Mouse (Mus musculus) hindbrain, embryonic 13.5 days (tissue): ENCODE data around the gene Spsb1. TPM values are rescaled to one million over a fixed set of nuclear protein-coding genes. Genes with fewer than 3 reads are reported as not detected.

Experiments
- ATAC-seq: fragments of 200-750 bp; cut with Nextera tagmentation; 2 replicates; pipeline ENCODE4 v1.8.0; 2017; ENCODE audit warnings: moderate TSS enrichment; ENCODE audit not compliant: low FRiP score
- H3K27ac ChIP-seq: fragments of 300-500 bp; sonication (generic); 2 replicates; pipeline ENCODE4 v1.5.1; 2015; ENCODE audit warnings: inconsistent platforms, mild to moderate bottlenecking, moderate library complexity
- H3K27me3 ChIP-seq: fragments of 300-500 bp; sonication (generic); 2 replicates; pipeline ENCODE4 v1.6.1; 2015; ENCODE audit warnings: mild to moderate bottlenecking, inconsistent platforms
- H3K36me3 ChIP-seq: fragments of 300-500 bp; sonication (generic); 2 replicates; pipeline ENCODE4 v1.6.1; 2015; ENCODE audit warnings: mild to moderate bottlenecking, inconsistent platforms
- H3K4me1 ChIP-seq: fragments of 300-500 bp; sonication (generic); replicated peaks from 2 replicates; pipeline ENCODE4 v1.6.1; 2015; ENCODE audit warnings: inconsistent platforms
- H3K4me2 ChIP-seq: fragments of 300-500 bp; sonication (generic); 2 replicates; pipeline ENCODE4 v1.6.1; 2015; ENCODE audit warnings: inconsistent platforms, mild to moderate bottlenecking, moderate library complexity
- H3K4me3 ChIP-seq: fragments of 300-500 bp; sonication (generic); 2 replicates; pipeline ENCODE4 v1.5.1; 2015; ENCODE audit warnings: mild to moderate bottlenecking, inconsistent platforms
- H3K9ac ChIP-seq: fragments of 300-500 bp; sonication (generic); 2 replicates; pipeline ENCODE4 v1.6.1; 2015; ENCODE audit warnings: mild to moderate bottlenecking, inconsistent platforms
- H3K9me3 ChIP-seq: fragments of 300-500 bp; sonication (generic); 2 replicates; pipeline ENCODE4 v1.6.1; 2016; ENCODE audit warnings: inconsistent platforms
- WGBS: fragments of 180-500 bp; shearing (Covaris S2); methylation state at CpG from one replicate; pipeline ENCODE4 v1.1.7; 2015; 5-methylcytosine and 5-hydroxymethylcytosine counted together
- polyA plus RNA-seq: library from polyadenylated mRNA; unstranded; fragments of >200 nt; fragmentation: Nextera tagmentation; extraction: Ambion mirVana; gene quantifications from 2 replicates; pipeline ENCODE4 v1.2.1, GENCODE M21; 2015

Spsb1 gene
- polyA plus RNA-seq, 1 experiment from 2014 or later, result 7.2 TPM

- Histone ChIP-seq H3K27ac (0 out of 2 replicates have a peak overlapping the region, but pooled peaks have one; percentile 10), H3K36me3 (no peaks in the 10 kb centered on the region), H3K9me3 (no peaks in the 10 kb centered on the region), H3K27me3 (no peaks in the 10 kb centered on the region), H3K4me3 (no peak overlapping the region), H3K4me2 (no peak overlapping the region), H3K9ac (0 out of 2 replicates have a peak overlapping the region, but pooled peaks have one; percentile 21), H3K4me1 (peaks cover 46% of the 10 kb centered on the region)
- 20% methylated on average over 12 of the region's 12 CpGs for WGBS
- 0 out of 2 replicates have a peak, but pooled peaks have one; percentile 30 for ATAC-seq
These were observed 34.0 kb downstream of the Spsb1 start for GRCm38 (mm10) chr4:149920886-149921285.

- no peak overlapping the region for H3K4me2 ChIP-seq
- ATAC-seq, result no peak
- no peak overlapping the region for H3K4me3 ChIP-seq
- H3K27me3 ChIP-seq, result no peaks in the 10 kb centered on the region
- no peaks in the 10 kb centered on the region for H3K9me3 ChIP-seq
- H3K9ac ChIP-seq, result no peak overlapping the region
- no peaks in the 10 kb centered on the region for H3K36me3 ChIP-seq
- H3K27ac ChIP-seq, result no peak overlapping the region
- WGBS, result 89% methylated on average over 15 of the region's 15 CpGs
- H3K4me1 ChIP-seq, result peaks cover 56% of the 10 kb centered on the region
These were observed 36.3 kb downstream of the Spsb1 start for GRCm38 (mm10) chr4:149918455-149919070.

DNA sequence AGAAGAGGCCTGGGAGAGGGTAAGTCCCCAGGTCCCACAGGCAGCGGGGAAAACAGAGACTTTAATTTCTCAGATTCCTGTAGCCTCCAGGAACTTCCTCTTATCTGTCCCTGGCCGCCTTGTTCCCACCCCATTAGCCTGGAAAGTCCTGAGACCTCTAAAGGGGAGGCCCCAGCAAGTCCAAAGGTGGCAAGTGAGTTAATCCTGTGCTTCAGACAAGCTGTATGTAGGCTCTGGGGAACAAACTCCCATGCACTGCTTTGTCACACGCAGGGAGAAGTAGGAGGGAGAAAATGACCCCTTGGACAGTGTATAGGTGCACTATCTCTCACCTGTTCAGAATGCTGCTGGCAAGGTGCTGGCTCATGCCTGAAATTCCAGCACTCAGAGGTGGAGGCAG lies 38.0 kb downstream of the Spsb1 start:
- Histone ChIP-seq H3K4me1 (peaks cover 55% of the 10 kb centered on the region), H3K4me2 (no peak overlapping the region), H3K27ac (no peak overlapping the region), H3K27me3 (no peaks in the 10 kb centered on the region), H3K36me3 (no peaks in the 10 kb centered on the region), H3K4me3 (no peak overlapping the region), H3K9me3 (no peaks in the 10 kb centered on the region), H3K9ac (no peak overlapping the region)
- WGBS, result 83% methylated on average over 3 of the region's 3 CpGs
- ATAC-seq, result no peak

DNA sequence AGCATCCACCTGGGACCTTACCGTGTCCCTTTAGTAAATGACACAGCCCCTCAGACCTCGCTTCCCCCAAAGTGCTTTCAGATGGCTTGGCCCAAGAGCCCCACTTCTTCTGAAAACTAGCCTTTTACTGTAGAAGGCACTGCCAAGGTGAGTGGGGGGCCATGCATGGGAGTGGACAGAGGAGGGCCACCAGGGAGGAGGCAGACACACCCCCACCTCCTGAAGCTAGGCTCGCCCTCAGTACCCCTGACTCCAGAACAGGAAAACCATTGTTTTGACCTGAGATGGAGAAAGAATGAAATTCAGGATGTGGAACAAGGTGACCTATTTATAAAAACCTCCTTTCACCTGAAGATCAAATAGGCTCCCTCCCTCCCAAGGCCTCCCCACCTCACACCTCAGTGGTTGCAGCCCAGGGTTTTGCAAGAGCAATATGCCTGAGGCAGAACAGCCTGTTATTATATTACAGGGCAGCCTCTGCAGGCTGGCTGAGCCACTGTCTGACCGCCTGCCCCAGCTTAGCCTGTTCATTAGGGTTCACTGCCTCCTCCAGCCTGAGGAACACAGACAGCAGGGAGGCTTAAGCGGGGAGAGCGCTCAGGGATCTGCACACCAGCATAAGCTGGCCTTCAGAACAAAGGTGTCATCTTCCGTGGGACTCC lies 41.0 kb downstream of the Spsb1 start:
- no peaks in the 10 kb centered on the region for H3K27me3 ChIP-seq
- ATAC-seq, result no peak
- no peak overlapping the region for H3K4me2 ChIP-seq
- no peak overlapping the region for H3K9ac ChIP-seq
- WGBS, result 71% methylated on average over 7 of the region's 7 CpGs
- H3K4me3 ChIP-seq, result no peak overlapping the region
- H3K36me3 ChIP-seq, result no peaks in the 10 kb centered on the region
- peaks cover 39% of the 10 kb centered on the region for H3K4me1 ChIP-seq
- no peaks in the 10 kb centered on the region for H3K9me3 ChIP-seq
- H3K27ac ChIP-seq, result peak overlapping the region; percentile 23; the same call in 1 of the 2 replicates

GRCm38 (mm10) chr4:149912451-149912850 lies 42.4 kb downstream of the Spsb1 start:
- WGBS, result 53% methylated on average over 4 of the region's 4 CpGs
- H3K9me3 ChIP-seq, result no peaks in the 10 kb centered on the region
- H3K9ac ChIP-seq, result no peak overlapping the region
- no peak overlapping the region for H3K27ac ChIP-seq
- H3K36me3 ChIP-seq, result no peaks in the 10 kb centered on the region
- no peak for ATAC-seq
- H3K4me1 ChIP-seq, result peaks cover 32% of the 10 kb centered on the region
- no peak overlapping the region for H3K4me2 ChIP-seq
- H3K4me3 ChIP-seq, result no peak overlapping the region
- H3K27me3 ChIP-seq, result 0 out of 2 replicates have a peak, but pooled peaks cover 4% of the 10 kb centered on the region

- Histone ChIP-seq H3K4me2 (no peak overlapping the region), H3K27me3 (0 out of 2 replicates have a peak, but pooled peaks cover 8% of the 10 kb centered on the region), H3K9me3 (no peaks in the 10 kb centered on the region), H3K27ac (no peak overlapping the region), H3K36me3 (no peaks in the 10 kb centered on the region), H3K9ac (no peak overlapping the region), H3K4me3 (no peak overlapping the region), H3K4me1 (peaks cover 40% of the 10 kb centered on the region)
- ATAC-seq, result no peak
- 54% methylated on average over 4 of the region's 4 CpGs for WGBS
These were observed 44.3 kb downstream of the Spsb1 start for GRCm38 (mm10) chr4:149910558-149910957.

DNA sequence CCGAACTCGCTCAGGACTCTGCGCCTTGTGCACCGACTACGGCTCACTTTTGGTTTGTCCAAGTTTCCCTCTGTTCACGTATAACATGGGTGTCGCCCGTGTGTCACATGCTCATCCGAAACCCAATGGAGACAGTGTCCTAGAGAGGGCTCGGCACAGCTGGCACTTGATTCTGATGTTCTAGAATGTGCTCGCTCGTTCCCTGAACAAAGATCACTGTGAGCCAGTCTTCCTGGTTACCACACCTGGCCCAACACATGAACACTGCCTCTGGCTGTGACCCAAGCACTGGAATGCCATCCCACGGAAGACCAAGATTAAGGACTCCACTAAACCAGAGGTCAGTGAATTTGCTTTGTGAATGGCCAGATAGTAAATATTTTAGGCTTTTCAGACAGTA lies 45.3 kb downstream of the Spsb1 start:
- WGBS, result 88% methylated on average over 13 of the region's 13 CpGs
- H3K4me2 ChIP-seq, result no peak overlapping the region

DNA sequence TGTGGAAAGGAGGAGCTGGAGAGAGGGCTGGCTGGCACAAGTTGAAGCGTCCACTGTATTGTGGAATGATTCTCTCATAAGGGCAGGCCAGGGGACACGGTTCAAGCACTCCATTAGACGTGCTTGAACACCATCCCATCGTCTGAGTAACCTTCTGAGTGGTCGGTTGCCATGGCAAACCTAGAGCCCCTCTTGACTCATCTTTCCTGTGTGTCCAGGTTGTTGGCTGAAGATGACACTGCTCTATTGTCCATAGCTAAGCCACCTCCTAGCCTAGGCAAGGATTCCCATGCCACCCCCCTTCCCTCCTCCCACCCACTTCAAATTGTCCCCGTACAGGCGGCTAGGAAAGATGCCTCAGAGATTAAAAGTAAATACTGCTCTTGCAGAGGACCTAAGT lies 45.9 kb downstream of the Spsb1 start:
- 63% methylated on average over 7 of the region's 7 CpGs for WGBS
- ATAC-seq, result no peak
- H3K9me3 ChIP-seq, result no peaks in the 10 kb centered on the region

More for the DNA sequence above, 45.3 kb downstream of the Spsb1 start:
- peaks cover 36% of the 10 kb centered on the region for H3K4me1 ChIP-seq
- ATAC-seq, result no peak
- H3K36me3 ChIP-seq, result no peaks in the 10 kb centered on the region
- no peaks in the 10 kb centered on the region for H3K9me3 ChIP-seq
- H3K27ac ChIP-seq, result no peak overlapping the region
- no peak overlapping the region for H3K9ac ChIP-seq
- no peak overlapping the region for H3K4me3 ChIP-seq
- H3K27me3 ChIP-seq, result 0 out of 2 replicates have a peak, but pooled peaks cover 8% of the 10 kb centered on the region

GRCm38 (mm10) chr4:149907656-149908055 lies 47.2 kb downstream of the Spsb1 start:
- 42% methylated on average over 7 of the region's 7 CpGs for WGBS
- Histone ChIP-seq H3K4me3 (no peak overlapping the region), H3K27me3 (0 out of 2 replicates have a peak, but pooled peaks cover 8% of the 10 kb centered on the region), H3K36me3 (no peaks in the 10 kb centered on the region), H3K9ac (no peak overlapping the region), H3K9me3 (no peaks in the 10 kb centered on the region), H3K27ac (no peak overlapping the region), H3K4me1 (peaks cover 25% of the 10 kb centered on the region), H3K4me2 (no peak overlapping the region)
- ATAC-seq, result no peak

More for the DNA sequence above, 45.9 kb downstream of the Spsb1 start:
- Histone ChIP-seq H3K36me3 (no peaks in the 10 kb centered on the region), H3K4me2 (no peak overlapping the region), H3K4me3 (no peak overlapping the region), H3K9ac (no peak overlapping the region), H3K4me1 (peaks cover 29% of the 10 kb centered on the region), H3K27me3 (0 out of 2 replicates have a peak, but pooled peaks cover 8% of the 10 kb centered on the region), H3K27ac (no peak overlapping the region)

- Histone ChIP-seq H3K27ac (no peak overlapping the region), H3K4me1 (peaks cover 22% of the 10 kb centered on the region), H3K9ac (no peak overlapping the region), H3K9me3 (no peaks in the 10 kb centered on the region), H3K4me2 (no peak overlapping the region), H3K36me3 (no peaks in the 10 kb centered on the region), H3K27me3 (0 out of 2 replicates have a peak, but pooled peaks cover 8% of the 10 kb centered on the region), H3K4me3 (no peak overlapping the region)
- ATAC-seq, result no peak
- WGBS, result 19% methylated on average over 13 of the region's 13 CpGs
These were observed 47.9 kb downstream of the Spsb1 start for GRCm38 (mm10) chr4:149906921-149907320.

DNA sequence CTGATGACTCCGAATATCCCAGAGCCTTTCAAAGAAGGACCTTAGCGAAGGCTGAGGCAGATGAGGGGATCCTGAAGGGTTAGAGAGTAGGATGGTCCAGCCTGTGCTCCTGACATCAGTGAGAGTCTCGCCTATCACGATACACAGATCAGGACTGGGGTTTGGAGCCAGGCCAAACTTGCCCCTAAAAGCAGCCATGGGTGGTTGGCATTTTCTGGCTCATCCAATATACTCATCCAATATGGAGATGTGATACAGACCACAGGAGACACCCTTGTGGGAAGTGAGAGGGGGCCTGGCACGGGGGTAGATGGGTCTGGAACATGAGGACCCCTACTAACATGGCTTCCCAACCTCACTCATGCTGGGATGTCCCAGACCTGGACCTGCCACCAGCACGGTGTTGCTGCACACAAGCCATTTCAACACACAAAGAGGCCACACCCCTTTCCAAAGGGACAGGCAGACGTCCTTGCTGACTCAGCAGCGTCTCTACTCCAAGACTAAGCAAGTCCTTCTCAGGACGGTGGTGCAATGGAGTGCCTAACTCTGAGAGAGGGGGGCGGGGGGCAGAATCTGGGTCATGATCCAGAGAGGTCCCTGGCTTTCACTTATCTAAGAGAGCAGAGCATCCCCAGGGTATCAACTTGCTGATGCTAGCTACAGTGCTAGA lies 49.4 kb downstream of the Spsb1 start:
- Histone ChIP-seq H3K9me3 (no peaks in the 10 kb centered on the region), H3K9ac (no peak overlapping the region), H3K4me2 (no peak overlapping the region), H3K4me3 (no peak overlapping the region), H3K36me3 (no peaks in the 10 kb centered on the region), H3K27ac (no peak overlapping the region), H3K4me1 (peaks cover 22% of the 10 kb centered on the region), H3K27me3 (0 out of 2 replicates have a peak, but pooled peaks cover 8% of the 10 kb centered on the region)
- WGBS, result 87% methylated on average over 10 of the region's 10 CpGs
- no peak for ATAC-seq

- no peak overlapping the region for H3K4me3 ChIP-seq
- H3K36me3 ChIP-seq, result no peaks in the 10 kb centered on the region
- H3K27me3 ChIP-seq, result 0 out of 2 replicates have a peak, but pooled peaks cover 8% of the 10 kb centered on the region
- no peak overlapping the region for H3K9ac ChIP-seq
- H3K4me1 ChIP-seq, result peaks cover 22% of the 10 kb centered on the region
- 54% methylated on average over 5 of the region's 5 CpGs for WGBS
- no peak for ATAC-seq
- H3K27ac ChIP-seq, result no peak overlapping the region
- no peak overlapping the region for H3K4me2 ChIP-seq
- H3K9me3 ChIP-seq, result no peaks in the 10 kb centered on the region
These were observed 51.8 kb downstream of the Spsb1 start for GRCm38 (mm10) chr4:149903026-149903425.
